Mouse (Mus musculus): ENCODE measurements around the gene Rora.
A peak's percentile ranks its signal among the peaks of the same experiment; 100 is the strongest.

Rora gene

GRCm38 (mm10) chr9:68892356-68892755 is 238.8 kb downstream of the Rora start:
- DNase-seq = no peak

DNA sequence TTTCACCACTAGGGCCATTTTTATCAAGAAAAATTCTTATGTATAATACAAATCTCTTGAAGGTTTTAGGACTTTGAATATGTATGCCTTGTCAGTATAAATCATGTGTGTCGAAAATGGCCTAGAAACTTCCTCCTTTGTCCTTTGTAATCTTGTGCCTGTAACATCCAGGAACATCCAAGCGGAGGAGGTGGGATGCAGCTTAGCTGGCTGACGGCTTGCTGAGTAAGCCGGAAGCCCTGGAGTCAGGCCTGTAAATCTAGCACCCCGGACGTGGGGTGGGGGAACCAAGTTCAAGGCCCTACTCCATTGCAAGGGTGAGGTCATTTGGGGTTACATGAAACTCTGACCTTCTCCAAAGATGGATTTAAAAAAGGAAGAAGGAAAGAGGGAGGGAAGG is 239.3 kb downstream of the Rora start:
- DNase-seq = no peak

- no peak for DNase-seq
Observed at GRCm38 (mm10) chr9:68898286-68898685, 244.7 kb downstream of the Rora start.

DNA sequence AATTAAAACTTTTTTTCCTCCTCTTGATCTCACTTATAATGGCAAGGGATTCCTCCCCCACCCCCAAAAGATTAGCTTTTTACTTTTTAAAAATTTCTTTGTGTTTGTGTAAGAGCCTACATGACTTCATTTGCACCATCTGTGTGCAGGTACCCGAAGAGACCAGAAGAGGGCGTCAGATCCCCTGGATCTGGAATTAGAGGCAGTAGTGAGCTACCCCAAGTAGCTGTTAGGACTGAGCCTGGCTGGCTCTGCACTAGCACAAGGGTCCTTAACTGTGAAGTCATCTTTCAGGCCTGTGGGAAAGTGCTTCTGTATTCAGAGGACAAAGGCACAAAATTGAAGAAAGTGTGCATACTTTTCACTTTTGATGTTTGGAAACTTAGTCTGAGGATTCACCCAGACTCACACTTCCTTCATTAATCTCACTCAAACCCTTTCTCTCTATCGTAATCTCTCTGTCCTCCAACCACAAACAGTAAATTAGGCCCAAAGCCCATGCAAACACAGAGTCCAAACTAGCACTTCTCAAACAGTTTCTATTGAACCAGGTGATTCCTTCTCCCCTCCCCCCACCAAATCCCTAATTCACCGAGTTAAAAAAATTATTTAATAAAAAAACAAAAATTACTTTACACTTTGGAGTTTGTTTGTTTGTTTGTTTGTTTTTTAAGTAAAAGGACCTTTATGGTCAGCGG is 246.1 kb downstream of the Rora start:
- DNase-seq = no peak

- DNase-seq = no peak
Observed at GRCm38 (mm10) chr9:68906361-68906883, 252.8 kb downstream of the Rora start.

GRCm38 (mm10) chr9:68912483-68913151 is 259.0 kb downstream of the Rora start:
- no peak for DNase-seq

DNA sequence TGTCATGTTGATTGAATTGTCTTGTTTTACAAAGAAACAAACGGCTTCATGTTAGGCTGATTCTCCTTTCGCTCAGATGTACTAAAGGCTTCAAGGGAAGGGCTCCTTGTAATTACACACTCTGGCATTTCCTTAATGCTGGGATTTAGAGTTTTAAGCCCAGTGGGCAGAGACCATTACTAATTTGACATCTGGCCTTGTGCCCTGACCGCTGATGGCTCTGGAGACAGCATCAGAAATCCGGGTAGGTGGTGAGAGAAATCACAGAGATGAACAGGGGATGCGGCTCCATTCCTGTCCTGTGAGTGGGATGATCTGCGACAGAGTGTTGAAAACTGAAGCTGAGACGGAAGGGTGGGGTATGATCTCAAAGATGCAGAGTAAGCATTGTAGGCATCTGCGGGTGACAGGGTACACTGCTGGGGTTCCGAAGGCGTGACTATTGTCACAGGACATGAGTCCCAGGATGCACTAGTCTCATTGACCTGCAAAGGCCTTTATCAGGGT is 259.7 kb downstream of the Rora start:
- no peak for DNase-seq

DNA sequence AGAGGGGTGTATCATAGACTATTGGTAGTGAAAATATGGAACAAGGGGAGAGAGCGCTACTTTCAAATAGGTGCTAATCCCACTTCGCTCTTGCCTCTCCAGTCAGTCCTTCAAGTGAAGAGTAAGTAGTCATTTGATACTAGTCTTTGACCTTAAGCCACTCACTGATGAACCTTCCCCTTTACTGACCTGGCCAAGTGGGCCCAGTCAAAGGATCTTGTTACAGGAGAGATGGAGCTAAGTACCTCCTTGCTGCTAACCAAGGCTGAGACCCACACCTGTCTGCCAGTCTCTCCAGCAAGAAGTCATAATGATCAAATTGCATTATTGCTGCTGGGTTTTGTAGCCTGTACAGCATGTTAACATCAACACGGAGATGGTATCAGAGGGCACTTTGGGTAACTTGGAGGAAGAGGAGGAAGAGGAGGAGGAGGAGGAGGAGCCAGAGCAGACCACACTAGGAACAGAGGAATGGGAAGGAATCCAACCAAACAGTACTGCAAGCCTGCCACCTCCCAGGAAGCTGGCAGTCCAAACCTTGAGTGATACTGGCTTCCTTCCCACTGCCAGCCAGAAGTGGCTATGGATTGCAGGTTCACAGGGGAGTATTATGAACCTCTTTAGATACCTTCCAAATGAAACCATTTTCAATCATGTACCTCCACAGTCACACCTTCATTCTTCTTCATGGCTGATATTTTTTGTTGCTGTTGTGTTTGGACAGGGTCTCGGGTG is 261.1 kb downstream of the Rora start:
- no peak for DNase-seq

- no peak for DNase-seq
Observed at GRCm38 (mm10) chr9:68916741-68917140, 263.2 kb downstream of the Rora start.

DNA sequence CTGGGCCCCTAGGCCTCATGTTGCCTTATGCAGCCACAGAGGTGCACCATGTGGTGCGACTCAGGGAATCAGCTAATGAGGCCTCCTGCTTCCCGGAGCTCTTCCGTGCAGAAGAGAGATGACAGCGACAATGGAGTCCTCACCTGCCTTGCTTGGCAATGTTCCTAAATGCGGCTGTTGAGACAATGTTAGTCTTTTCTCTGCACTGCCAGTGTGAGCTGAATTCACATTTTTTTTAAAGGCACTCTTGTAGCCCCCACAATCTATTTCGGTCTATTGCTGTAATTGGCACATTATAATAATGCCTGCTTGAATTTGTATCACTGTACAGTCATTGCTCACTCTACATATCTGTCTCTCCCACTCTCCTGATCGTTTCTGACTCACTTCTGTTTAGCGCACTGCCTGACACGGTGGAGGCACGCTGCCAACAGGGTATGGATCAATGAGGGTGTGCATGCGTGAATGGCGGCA is 269.6 kb downstream of the Rora start:
- no peak for DNase-seq

GRCm38 (mm10) chr9:68926406-68926805 is 272.8 kb downstream of the Rora start:
- no peak for DNase-seq

DNA sequence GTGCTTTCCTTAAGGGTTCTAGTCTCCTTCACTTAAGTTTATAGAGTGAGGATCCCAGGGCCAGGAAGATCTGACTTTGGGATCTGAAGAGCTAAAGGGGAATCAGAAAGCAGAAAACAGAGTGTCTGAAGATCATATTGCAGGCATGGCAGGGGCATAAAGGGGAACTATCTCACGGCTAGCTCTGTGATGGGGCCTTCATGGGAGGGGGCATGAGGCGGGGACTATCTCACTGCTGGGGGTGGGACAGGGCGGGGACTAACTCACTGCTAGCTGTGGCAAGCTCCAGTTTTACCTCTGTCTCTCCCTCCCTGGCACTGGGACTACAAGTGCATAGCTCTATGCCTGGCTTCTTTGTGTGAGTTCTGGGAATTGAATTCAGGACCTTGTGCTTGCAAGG is 279.6 kb downstream of the Rora start:
- no peak for DNase-seq

GRCm38 (mm10) chr9:68934238-68934637 is 280.7 kb downstream of the Rora start:
- no peak for DNase-seq

- no peak for DNase-seq
Observed at GRCm38 (mm10) chr9:68935611-68936010, 282.0 kb downstream of the Rora start.

DNA sequence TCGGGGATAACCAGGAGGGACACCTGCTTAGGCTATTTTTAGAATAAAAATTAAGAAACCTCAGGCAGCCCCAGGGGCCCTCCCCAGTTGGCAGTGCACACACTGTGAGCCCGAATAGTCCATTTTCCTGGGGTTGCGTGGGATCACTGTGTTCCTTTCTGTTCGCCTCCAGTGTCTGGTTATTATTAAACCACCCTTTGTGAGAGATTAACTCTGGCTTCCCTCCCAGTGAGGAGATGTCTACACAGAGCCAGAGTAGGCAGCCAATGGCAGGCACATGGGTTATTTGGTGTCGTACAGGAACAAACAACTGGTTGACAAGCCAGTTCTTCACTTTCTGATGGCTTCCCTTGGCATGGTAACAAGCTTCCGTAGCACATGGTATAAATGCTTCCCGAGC is 287.5 kb downstream of the Rora start:
- DNase-seq = peak; percentile 83

DNA sequence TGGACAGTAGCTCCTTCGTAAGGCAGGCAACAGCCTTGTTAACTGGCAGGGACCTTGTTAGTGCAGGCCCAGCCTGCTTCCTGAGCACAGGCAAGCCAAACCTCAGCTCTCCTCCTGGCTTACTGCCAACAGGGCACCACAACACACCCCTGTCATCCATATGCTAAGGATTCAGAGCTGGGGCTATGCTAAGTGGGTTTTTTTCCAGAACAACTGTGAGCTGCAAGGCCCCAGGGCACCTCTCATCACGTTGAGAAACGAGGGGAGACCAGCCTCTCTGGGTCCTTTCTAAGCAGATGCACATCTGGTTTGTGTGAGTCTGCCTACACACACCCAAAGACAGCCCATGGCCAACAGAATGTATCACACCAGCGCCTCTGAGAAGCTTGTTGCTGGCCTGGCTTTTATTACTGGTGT is 289.0 kb downstream of the Rora start:
- no peak for DNase-seq

DNA sequence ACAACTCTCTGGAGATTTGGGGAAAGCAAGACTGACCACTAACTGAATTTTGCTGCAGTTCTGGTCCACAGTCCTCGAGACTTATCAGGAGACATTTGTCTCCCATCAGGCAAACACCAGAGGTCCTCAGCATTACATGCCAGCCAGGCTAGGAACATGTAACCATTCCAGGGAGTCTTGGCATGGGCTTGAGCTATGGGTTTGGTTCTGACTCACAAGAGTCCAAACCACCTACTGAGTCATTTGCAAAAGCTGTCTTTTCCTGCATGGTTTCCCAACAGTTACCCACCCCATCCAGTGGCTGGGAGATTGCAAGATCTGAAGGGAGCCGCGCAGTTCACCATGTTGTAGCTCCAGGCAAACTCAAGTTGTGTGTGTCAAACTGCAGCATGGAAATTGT is 290.4 kb downstream of the Rora start:
- no peak for DNase-seq

- no peak for DNase-seq
Observed at GRCm38 (mm10) chr9:68947707-68948106, 294.1 kb downstream of the Rora start.

GRCm38 (mm10) chr9:68948141-68948540 is 294.6 kb downstream of the Rora start:
- DNase-seq = no peak

GRCm38 (mm10) chr9:68956210-68956874 is 302.8 kb downstream of the Rora start:
- DNase-seq = peak; percentile 8

- peak; percentile 45 for DNase-seq
Observed at GRCm38 (mm10) chr9:68956938-68957573, 303.5 kb downstream of the Rora start.

DNA sequence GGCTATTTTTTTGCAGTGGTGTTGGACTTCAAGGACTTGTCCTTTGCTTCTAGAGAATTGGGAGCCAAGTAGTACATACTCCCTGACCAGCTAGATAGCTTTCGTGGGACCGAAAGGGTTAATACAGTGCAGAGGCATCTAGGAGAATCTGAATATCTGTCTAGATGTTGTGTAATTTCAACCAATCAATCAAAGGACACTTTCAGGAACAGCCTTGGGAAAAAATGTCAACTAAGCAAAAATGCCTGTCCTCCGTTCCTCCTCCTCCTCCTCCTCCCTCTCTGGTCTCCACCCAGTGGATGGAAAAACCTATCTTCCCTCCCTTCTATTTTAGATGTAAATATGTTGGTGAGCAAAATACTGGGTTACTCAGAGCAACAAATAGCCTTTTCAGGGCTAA is 304.2 kb downstream of the Rora start:
- no peak for DNase-seq

Measured in kidney, adult 11 months (tissue).